Mouse (Mus musculus) ES-Bruce4 (cell line): ENCODE results near the gene Synrg. TPM values are rescaled to one million over a fixed set of nuclear protein-coding genes. Genes with fewer than 3 reads are reported as not detected.
A peak's percentile ranks its signal among the peaks of the same experiment; 100 is the strongest.

Experiments used
- H3K27ac ChIP-seq: 2 replicates; pipeline ENCODE4 v1.5.1; 2012; ENCODE audit warnings: low read length, inconsistent platforms; ENCODE audit not compliant: insufficient read depth
- H3K27me3 ChIP-seq: 2 replicates; pipeline ENCODE4 v1.6.1; 2012; ENCODE audit warnings: mild to moderate bottlenecking, low read length, inconsistent platforms; ENCODE audit not compliant: control insufficient read depth, poor library complexity, insufficient read depth, severe bottlenecking
- H3K36me3 ChIP-seq: 2 replicates; pipeline ENCODE4 v1.6.1; 2012; ENCODE audit warnings: inconsistent platforms, mild to moderate bottlenecking, low read length, moderate library complexity; ENCODE audit not compliant: control insufficient read depth, poor library complexity, insufficient read depth, severe bottlenecking
- H3K4me1 ChIP-seq: one replicate; pipeline ENCODE4 v1.8.1; 2011; ENCODE audit warnings: low read length; ENCODE audit not compliant: control insufficient read depth, insufficient read depth
- H3K4me3 ChIP-seq: 2 replicates; pipeline ENCODE4 v1.5.1; 2011; ENCODE audit warnings: low read depth, mild to moderate bottlenecking, low read length
- H3K9ac ChIP-seq: 2 replicates; pipeline ENCODE4 v1.6.1; 2012; ENCODE audit warnings: low read depth, mild to moderate bottlenecking, inconsistent platforms; ENCODE audit not compliant: poor library complexity, severe bottlenecking
- H3K9me3 ChIP-seq: replicated peaks from 2 replicates; pipeline ENCODE4 v1.6.1; 2012; ENCODE audit warnings: mild to moderate bottlenecking, low read length, inconsistent platforms; ENCODE audit not compliant: control insufficient read depth, poor library complexity, insufficient read depth, severe bottlenecking
- CTCF ChIP-seq: IDR thresholded peaks from one replicate; pipeline ENCODE4 v1.8.1; 2011; ENCODE audit warnings: low read depth, low read length
- EP300 ChIP-seq: IDR thresholded peaks from 2 replicates; pipeline ENCODE4 v1.6.1; 2011; ENCODE audit warnings: low read depth, low read length; ENCODE audit not compliant: insufficient read depth
- POLR2A ChIP-seq: IDR thresholded peaks from one replicate; pipeline ENCODE4 v1.8.1; 2011; ENCODE audit warnings: low read length; ENCODE audit not compliant: insufficient read depth
- polyA plus RNA-seq: library from polyadenylated mRNA; stranded (reverse); fragments of >200 nt; gene quantifications from 2 replicates; pipeline ENCODE4 v1.2.4, GENCODE M21; 2011; ENCODE audit warnings: low read depth; ENCODE audit not compliant: missing spikeins, insufficient read depth, insufficient read length

Synrg gene
- polyA plus RNA-seq, 1 experiment: 16.4 TPM

DNA sequence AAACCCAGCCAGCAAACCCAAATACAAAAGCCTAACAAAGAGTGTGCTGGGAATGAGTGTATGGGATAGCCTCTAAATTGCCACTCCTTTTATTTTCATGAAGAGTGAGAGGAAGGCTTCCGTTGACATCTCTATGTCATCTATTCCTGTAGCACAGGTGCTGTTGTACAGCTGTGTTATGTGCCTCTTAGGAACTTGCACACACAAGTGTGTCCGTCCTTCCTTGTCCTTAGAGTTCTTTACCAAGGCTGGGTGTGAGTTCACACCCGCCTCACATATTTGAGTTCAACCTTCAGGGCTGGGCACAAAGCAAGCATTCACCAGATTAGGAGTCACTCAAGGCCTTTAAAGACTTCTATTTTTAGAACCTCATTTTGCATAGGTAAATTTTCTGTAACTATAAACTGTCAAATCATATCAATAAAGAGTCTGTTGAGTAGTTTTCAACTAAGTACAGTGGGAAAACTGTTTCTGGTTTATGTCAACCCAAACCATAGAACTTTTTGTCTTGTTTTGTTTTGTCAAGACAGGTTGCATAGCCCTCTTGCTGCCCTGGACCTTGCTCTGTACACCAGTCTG, 99.5 kb downstream of the Synrg start:
- Histone ChIP-seq H3K36me3 (no peaks in the 10 kb centered on the region), H3K9me3 (no peaks in the 10 kb centered on the region), H3K27ac (no peak overlapping the region), H3K4me1 (no peaks in the 10 kb centered on the region), H3K27me3 (peaks cover 2% of the 10 kb centered on the region; the same call in 1 of the 2 replicates), H3K9ac (no peak overlapping the region), H3K4me3 (no peak overlapping the region)
- TF ChIP-seq POLR2A (no peak), CTCF (no peak), EP300 (no peak)

DNA sequence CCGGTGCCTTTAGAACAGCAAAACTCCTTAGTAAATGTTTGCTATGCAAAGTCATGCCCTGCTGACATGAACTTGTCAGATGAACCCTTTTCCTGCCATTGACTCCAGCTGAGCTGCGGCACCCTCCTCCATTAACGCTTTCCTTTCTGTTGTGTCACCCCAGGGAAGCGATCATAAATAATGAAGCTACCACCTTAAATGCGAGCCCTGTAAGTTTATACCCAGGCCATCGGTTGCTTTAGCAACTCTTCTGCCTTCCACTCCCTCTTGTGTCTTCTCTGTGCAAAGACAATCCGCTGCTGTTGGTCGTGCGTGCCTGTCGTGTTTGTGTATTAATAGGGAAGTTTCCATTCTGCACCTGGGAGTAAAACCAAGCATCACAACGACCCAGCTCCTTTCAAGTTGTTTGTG, 101.8 kb downstream of the Synrg start:
- no peak for TF ChIP-seq POLR2A
- no peak for TF ChIP-seq CTCF
- TF ChIP-seq EP300: no peak
- Histone ChIP-seq H3K9me3 (no peaks in the 10 kb centered on the region), H3K9ac (no peak overlapping the region), H3K27me3 (peaks cover 2% of the 10 kb centered on the region; the same call in 1 of the 2 replicates), H3K4me3 (no peak overlapping the region), H3K36me3 (no peaks in the 10 kb centered on the region), H3K27ac (no peak overlapping the region), H3K4me1 (no peaks in the 10 kb centered on the region)

- H3K36me3 ChIP-seq: no peaks in the 10 kb centered on the region
- peaks cover 2% of the 10 kb centered on the region; the same call in 1 of the 2 replicates for H3K27me3 ChIP-seq
- H3K9ac ChIP-seq: peak overlapping the region; percentile 90
- H3K4me3 ChIP-seq: peak overlapping the region; percentile 11; the same call in 1 of the 2 replicates
- H3K27ac ChIP-seq: no peak overlapping the region
- H3K4me1 ChIP-seq: no peaks in the 10 kb centered on the region
- TF ChIP-seq EP300 (no peak), CTCF (no peak), POLR2A (no peak)
- H3K9me3 ChIP-seq: no peaks in the 10 kb centered on the region
Measured at GRCm38 (mm10) chr11:84066927-84067645, 102.9 kb downstream of the Synrg start.

GRCm38 (mm10) chr11:84067720-84068190, 103.5 kb downstream of the Synrg start:
- TF ChIP-seq POLR2A: no peak
- TF ChIP-seq EP300: no peak
- TF ChIP-seq CTCF: no peak

GRCm38 (mm10) chr11:84068191-84069033, 104.2 kb downstream of the Synrg start:
- H3K9ac ChIP-seq: peak overlapping the region; percentile 90
- H3K27ac ChIP-seq: no peak overlapping the region
- TF ChIP-seq POLR2A (peak; percentile 27), CTCF (no peak), EP300 (no peak)
- H3K36me3 ChIP-seq: no peaks in the 10 kb centered on the region
- peaks cover 2% of the 10 kb centered on the region for H3K4me1 ChIP-seq
- H3K4me3 ChIP-seq: peak overlapping the region; percentile 79
- no peaks in the 10 kb centered on the region for H3K9me3 ChIP-seq
- H3K27me3 ChIP-seq: peaks cover 2% of the 10 kb centered on the region; the same call in 1 of the 2 replicates

More at GRCm38 (mm10) chr11:84067720-84068190, 103.5 kb downstream of the Synrg start:
- Histone ChIP-seq H3K9me3 (no peaks in the 10 kb centered on the region), H3K36me3 (no peaks in the 10 kb centered on the region), H3K27ac (no peak overlapping the region), H3K4me3 (peak overlapping the region; percentile 79), H3K27me3 (peaks cover 2% of the 10 kb centered on the region; the same call in 1 of the 2 replicates), H3K9ac (peak overlapping the region; percentile 90), H3K4me1 (peaks cover under 1% of the 10 kb centered on the region)
